Mouse (Mus musculus) heart, postnatal 10 days (tissue): Measurements from ENCODE around the gene Ap2b1. TPM values are rescaled to one million over a fixed set of nuclear protein-coding genes. Genes with fewer than 3 reads are reported as not detected.
A peak's percentile ranks its signal among the peaks of the same experiment; 100 is the strongest.
"Not testable (repeated sequence)": the region's sequence is repeated elsewhere in the genome, so short reads cannot be mapped to it uniquely, and the experiment has no call there.

ENCODE experiments used
- DNase-seq, 2 experiments: peaks; one replicate each; pipeline ENCODE4 v3.0.0; 2021
- intact Hi-C: fragments of 180-260 bp; cut with DNase I; formaldehyde crosslinking; loops from one replicate; pipeline ENCODE4 v1.15.1; 2025
- total RNA-seq, 2 experiments: library from RNA; stranded (reverse); gene quantifications; 2 replicates each; pipeline ENCODE4 v1.2.3; 2021

Gene Ap2b1
- total RNA-seq, 2 experiments from 2014 or later = 73.2 to 81.4 TPM

GRCm38 (mm10) chr11:83297816-83298215 is 1.0 kb upstream of the Ap2b1 start:
- intact Hi-C loops = loop anchor here (10.0 kb wide), 1 partner anchor 533 kb away; the partner anchor contains the start of genes Cct6b and Zfp830
- peak in 1 of 2 experiments; percentile 15 for DNase-seq

DNA sequence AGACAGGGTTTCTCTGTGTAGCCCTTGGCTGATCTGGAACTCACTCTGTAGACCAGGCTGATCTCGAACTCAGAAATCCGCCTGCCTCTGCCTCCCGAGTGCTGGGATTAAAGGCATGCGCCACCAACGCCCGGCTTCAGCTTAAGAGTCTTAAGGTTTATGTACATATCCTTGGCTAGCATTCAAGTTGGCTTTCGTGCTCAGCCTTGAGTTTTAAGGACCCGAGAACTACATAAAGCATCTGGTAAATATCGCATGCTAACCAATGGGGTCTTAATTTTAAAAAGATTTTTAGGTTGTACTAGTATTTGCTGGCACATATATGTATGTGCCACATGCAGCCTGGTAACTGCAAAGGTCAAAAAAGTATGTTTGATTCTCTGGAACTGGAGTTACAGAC is 900 bp downstream of the Ap2b1 start:
- intact Hi-C loops = loop anchor here (10.0 kb wide), 1 partner anchor 535 kb away; the partner anchor contains the start of genes Cct6b and Zfp830
- no peak for DNase-seq

DNA sequence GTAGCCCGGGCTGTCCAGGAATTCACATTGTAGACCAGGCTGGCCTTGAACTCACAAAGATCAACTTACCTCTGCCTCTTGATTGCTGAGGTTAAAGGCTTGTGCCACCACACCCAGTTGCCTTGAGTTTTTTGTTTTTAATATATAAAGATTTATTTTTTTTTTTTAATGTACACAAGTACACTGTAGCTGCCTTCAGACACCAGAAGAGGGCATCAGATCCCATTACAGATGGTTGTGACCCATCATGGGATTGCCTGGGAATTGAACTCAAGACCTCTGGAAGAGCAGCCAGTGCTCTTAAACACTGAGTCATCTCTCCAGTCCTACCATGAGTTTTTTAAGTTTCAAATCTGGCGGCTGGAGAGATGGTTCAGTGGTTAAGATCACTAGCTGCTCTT is 2.6 kb downstream of the Ap2b1 start:
- intact Hi-C loops = no loop called here
- DNase-seq = no peak

- intact Hi-C loops = no loop called here
Observed at GRCm38 (mm10) chr11:83302124-83302523, 3.3 kb downstream of the Ap2b1 start.

GRCm38 (mm10) chr11:83302526-83303251 is 3.9 kb downstream of the Ap2b1 start, which contains the start of gene Pex12:
Gene Pex12 (minus strand): TSS chr11:83302586.
- intact Hi-C loops = no loop called here
- peak; percentile 96 to 98 for DNase-seq

More at GRCm38 (mm10) chr11:83302124-83302523, 3.3 kb downstream of the Ap2b1 start:
- no peak for DNase-seq

GRCm38 (mm10) chr11:83303751-83304150 is 4.9 kb downstream of the Ap2b1 start:
- no peak for DNase-seq
- intact Hi-C loops = no loop called here

DNA sequence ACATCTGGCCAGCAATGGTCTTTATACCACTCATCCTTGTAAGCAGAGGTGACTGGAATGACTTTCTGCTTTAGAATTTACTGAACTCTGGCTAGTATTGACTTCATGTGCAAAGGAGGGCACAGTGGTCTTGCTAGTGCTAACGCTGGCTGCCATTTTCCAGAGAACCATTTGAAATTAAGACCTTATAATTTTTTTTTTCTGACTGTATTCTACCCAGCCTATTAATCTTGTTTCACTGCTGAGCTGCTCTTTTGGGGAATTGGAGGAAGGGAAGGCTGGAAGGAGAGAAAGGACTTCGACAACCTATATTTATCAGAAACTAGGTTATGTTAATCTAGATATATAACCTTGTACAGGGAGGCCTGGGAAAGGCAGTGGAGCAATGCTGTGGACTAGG is 5.7 kb downstream of the Ap2b1 start:
- DNase-seq = no peak
- intact Hi-C loops = no loop called here

GRCm38 (mm10) chr11:83306700-83307253 is 8.0 kb downstream of the Ap2b1 start:
- no peak for DNase-seq
- intact Hi-C loops = no loop called here

DNA sequence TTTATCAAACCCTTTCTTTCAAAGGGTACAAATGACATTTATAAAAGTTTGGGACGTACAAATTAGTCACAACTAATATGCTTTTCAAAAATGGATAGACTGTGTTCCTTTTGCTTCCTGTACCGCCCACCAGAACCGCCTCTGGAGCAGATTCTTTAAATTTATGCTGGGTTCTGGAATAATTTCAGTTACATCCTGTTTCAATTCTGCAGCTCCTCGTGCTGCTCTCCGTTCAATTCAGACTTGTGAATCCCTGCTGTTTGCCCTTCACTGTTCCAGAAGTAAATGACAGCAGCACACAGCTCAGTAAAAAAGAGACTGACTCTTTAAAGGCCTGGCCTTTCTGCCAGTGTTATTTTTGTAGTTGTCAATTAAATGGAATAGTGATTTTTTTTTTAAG is 13.6 kb downstream of the Ap2b1 start:
- no peak for DNase-seq
- intact Hi-C loops = no loop called here

GRCm38 (mm10) chr11:83319048-83319447 is 20.2 kb downstream of the Ap2b1 start:
- no peak for DNase-seq
- intact Hi-C loops = no loop called here

DNA sequence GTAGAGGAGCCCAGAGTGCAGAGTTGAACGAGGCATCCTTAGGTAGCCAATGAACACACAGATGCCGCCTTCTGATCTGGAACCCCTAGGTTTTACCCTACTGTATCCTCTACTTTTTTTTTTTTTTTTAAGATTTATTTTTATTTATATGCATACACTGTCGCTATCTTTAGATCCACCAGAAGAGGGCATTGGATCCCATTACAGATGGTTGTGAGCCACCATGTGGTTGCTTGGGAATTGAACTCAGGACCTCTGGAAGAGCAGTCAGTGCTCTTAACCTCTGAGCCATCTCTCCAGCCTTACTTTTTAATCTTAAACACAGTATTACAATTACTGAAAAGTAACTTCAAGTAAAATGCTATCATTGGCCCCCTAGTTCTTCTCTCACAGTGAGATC is 27.9 kb downstream of the Ap2b1 start:
- intact Hi-C loops = loop anchor here (1.0 kb wide), 1 partner anchor 98 kb away; no protein-coding TSS in a partner anchor
- not testable (repeated sequence) for DNase-seq

- DNase-seq = peak; percentile 40 to 70
- intact Hi-C loops = loop anchor here (1.0 kb wide), 1 partner anchor 97 kb away; no protein-coding TSS in a partner anchor
Observed at GRCm38 (mm10) chr11:83327427-83327826, 28.6 kb downstream of the Ap2b1 start.

- intact Hi-C loops = no loop called here
- no peak for DNase-seq
Observed at GRCm38 (mm10) chr11:83335826-83336225, 37.0 kb downstream of the Ap2b1 start.

GRCm38 (mm10) chr11:83339705-83340104 is 40.9 kb downstream of the Ap2b1 start:
- intact Hi-C loops = no loop called here

GRCm38 (mm10) chr11:83341716-83342245 is 43.0 kb downstream of the Ap2b1 start:
- DNase-seq = no peak
- intact Hi-C loops = no loop called here

More at GRCm38 (mm10) chr11:83339705-83340104, 40.9 kb downstream of the Ap2b1 start:
- no peak for DNase-seq

DNA sequence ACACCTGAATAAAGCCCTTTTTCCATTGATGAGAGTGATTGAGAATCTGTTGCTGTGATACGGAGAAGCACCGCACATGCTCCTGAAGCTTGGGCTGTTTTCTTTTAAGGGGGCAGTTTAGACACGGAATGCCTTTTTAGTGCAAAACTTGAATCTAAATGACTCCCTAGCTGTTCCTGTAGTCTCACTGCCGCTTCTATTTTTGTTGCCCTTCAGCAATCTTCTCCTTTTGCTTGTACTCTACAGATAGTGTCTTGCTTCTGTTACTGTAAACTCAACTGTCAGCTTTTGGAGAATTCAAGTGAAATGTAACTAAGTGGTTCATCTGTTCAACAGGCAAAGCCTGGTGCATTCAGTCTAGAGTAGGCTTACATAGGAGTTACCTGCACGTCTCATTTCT is 56.6 kb downstream of the Ap2b1 start:
- intact Hi-C loops = no loop called here
- DNase-seq = no peak

GRCm38 (mm10) chr11:83357421-83357820 is 58.6 kb downstream of the Ap2b1 start:
- peak; percentile 33 to 43 for DNase-seq
- intact Hi-C loops = loop anchor here (1.0 kb wide), 1 partner anchor 67 kb away; no protein-coding TSS in a partner anchor

DNA sequence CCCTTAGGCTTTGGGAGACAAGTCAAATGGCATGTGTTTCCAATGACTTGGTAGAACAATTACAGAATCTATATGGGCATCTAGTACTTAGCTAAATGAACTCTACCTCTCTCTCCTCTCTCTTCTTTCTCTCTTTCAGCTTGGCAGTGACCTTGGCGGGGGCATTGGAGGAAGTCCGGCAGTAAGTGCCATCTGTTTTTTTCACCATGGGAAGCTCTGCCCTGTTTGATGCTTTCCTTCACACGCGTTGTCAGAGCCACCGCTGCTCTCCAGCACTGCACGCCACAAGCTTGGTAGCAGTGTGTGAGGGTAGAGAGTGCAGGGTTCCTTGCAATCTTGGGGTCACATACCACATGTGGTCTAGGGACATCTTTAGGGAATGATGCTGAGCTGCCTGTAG is 65.8 kb downstream of the Ap2b1 start:
- intact Hi-C loops = no loop called here
- DNase-seq = no peak

DNA sequence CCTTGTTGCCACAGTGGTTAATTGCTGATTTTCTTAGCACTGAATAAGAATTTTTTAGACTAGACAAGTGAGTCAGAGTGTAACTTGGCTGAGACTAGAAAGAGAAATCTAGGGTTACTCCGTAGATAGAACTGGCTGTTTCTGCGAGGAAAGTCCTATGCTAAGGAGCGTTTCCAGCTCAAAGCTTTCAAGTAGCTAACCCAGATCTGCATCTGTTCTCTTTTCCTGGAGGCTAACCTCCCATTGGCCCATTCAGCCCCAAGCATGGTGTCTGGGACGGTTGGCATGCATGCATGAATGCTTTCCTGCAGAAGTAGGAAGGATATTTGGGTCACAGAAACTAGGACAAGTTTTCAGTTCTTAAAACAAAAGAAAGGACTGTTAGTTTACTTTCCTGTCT is 72.4 kb downstream of the Ap2b1 start:
- intact Hi-C loops = no loop called here
- DNase-seq = no peak

DNA sequence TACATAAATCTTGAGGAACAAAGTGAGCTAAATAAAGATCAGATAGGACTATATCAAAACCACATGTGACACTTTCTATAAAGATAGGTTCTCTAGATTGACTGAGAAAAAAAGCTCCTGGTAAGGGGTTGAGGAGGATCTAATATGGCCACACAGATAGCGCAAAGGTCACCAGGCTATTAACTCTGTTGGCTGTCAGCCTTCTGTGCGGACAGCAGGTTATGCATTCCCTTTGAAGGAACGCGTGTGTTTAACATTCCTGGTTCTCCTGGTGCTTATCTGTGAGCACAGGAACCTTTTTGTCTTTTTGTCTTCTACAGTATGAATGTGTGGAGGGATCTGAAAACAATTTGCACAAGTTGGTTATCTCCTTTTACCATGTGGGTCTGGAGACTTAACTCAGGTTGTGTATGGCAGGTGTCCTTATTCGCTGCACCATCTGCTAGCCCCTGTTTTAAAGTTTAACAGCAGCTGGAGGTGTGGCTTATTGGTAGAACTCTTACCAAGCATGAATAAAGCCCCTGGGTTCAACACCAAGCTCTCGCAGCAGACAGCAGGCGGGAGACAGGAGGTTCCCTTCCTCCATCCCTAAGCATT is 81.0 kb downstream of the Ap2b1 start:
- DNase-seq = peak in 1 of 2 experiments; percentile 17
- intact Hi-C loops = no loop called here

DNA sequence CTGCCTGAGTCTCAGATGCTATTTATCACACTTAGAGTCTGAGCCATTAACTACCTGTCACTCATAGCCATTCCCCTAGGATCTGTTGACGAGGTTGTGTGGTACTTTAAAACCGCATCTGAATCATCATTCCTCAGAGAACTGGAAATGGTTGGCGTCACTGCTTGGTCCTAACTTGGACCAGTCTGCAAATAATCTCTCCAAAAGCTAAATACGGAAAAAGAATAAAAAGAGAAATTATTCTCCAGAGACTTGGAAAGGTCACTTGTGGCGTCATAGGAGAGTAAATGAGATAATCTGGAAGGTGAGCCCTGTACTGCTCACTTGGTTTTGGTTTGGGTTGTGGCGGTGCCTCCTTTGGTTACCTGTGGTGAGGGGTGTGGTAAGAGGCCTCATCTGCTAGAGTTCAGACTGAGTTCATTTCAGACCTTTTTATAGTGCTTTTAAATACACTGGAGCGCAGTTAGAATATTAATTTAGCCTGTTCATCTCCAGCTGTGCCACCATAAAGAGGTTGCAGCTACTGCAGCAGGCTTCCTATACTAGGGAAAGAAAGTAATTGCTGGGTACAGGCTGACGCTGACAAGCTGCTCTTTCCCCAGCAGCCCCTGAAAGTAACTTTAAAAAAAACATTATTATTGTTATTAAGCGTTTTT is 84.2 kb downstream of the Ap2b1 start:
- no peak for DNase-seq
- intact Hi-C loops = no loop called here
